Mouse (Mus musculus) erythroblast, embryonic 14.5 days (primary cell): Measurements from ENCODE around the gene Actrt2. TPM values are rescaled to one million over a fixed set of nuclear protein-coding genes. Genes with fewer than 3 reads are reported as not detected.

Source experiments
- H3K27me3 ChIP-seq: 2 replicates; pipeline ENCODE4 v1.6.1; 2012; ENCODE audit warnings: inconsistent platforms; ENCODE audit not compliant: control insufficient read depth
- H3K36me3 ChIP-seq: 2 replicates; pipeline ENCODE4 v1.6.1; 2012; ENCODE audit warnings: mild to moderate bottlenecking, inconsistent platforms; ENCODE audit not compliant: control insufficient read depth
- H3K4me1 ChIP-seq: 2 replicates; pipeline ENCODE4 v1.6.1; 2012; ENCODE audit warnings: inconsistent platforms; ENCODE audit not compliant: control insufficient read depth
- H3K4me3 ChIP-seq: replicated peaks from 2 replicates; pipeline ENCODE3; 2012; ENCODE audit warnings: moderate library complexity, mild to moderate bottlenecking, inconsistent platforms
- H3K9me3 ChIP-seq: 2 replicates; pipeline ENCODE4 v1.6.1; 2012; ENCODE audit warnings: low read length, inconsistent platforms, mixed read lengths; ENCODE audit not compliant: control insufficient read depth
- GATA1 ChIP-seq: IDR thresholded peaks from 2 replicates; pipeline ENCODE4 v1.6.1; 2012; ENCODE audit warnings: low read length, inconsistent platforms, mixed read lengths
- TAL1 ChIP-seq: IDR thresholded peaks from 3 replicates; pipeline ENCODE4 v1.6.1; 2012; ENCODE audit warnings: low read length, inconsistent platforms, mixed read lengths
- polyA plus RNA-seq: library from polyadenylated mRNA; stranded (reverse); fragments of >175 nt; gene quantifications from 2 replicates; pipeline ENCODE4 v1.2.3, GENCODE M21; 2012

The Actrt2 gene
- polyA plus RNA-seq = not detected in 2 replicates

DNA sequence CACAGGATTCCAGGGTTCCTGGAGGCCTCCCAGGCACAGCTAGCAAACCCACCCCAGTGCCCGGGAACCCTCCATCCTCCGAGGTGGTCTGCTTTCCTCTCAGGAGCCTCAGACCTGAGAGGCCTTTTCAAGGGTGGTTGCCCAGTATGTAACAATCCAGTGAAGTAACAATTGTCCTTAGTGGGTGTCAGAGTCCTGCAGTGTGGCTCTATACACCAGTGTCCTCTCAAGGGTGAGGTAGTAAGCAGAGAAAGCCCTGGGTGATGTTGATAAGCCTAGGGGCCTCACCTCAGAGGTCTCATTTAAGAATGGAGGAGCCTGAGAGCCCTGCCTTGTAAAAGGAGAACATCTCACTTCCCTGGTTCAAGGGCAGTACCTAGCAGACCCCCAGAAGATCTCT, at the start of gene Actrt2:
TSS of gene Actrt2 (minus strand) at position 101 of the 400 bp plus-strand sequence.
- Histone ChIP-seq H3K27me3 (no peaks in the 10 kb centered on the region), H3K4me3 (no peak within 1 kb of the TSS), H3K9me3 (no peaks in the 10 kb centered on the region), H3K36me3 (no peaks in the 10 kb centered on the region), H3K4me1 (no peaks in the 10 kb centered on the region)
- TF ChIP-seq GATA1 (no peak), TAL1 (no peak)

GRCm38 (mm10) chr4:154709391-154710107, 41.9 kb upstream of the Actrt2 start:
- Histone ChIP-seq H3K9me3 (no peaks in the 10 kb centered on the region), H3K27me3 (no peaks in the 10 kb centered on the region; the same call in 1 of the 2 replicates), H3K4me3 (no peak overlapping the region), H3K36me3 (no peaks in the 10 kb centered on the region), H3K4me1 (no peaks in the 10 kb centered on the region)
- TF ChIP-seq GATA1 (no peak), TAL1 (no peak)

DNA sequence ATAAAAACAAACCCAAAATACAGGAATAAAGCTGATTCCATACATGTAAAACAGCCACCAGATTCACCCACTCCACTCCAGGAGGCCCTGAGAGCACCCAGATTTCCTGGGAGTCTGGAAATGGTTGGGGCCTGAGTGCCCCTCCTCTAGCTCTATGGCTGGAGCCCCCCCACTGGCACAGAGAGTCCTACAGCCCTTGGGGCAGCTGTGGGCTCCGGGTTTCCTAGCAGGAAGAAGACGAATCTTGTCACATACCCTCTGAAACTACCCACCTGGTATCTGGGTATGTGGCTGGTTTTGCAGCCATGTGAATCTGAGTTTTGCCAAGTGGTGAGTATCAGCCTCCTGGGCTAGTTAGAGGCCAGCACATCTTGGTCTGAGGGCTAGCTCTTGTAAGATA, 41.1 kb upstream of the Actrt2 start:
- Histone ChIP-seq H3K36me3 (no peaks in the 10 kb centered on the region), H3K4me1 (no peaks in the 10 kb centered on the region), H3K9me3 (no peaks in the 10 kb centered on the region), H3K4me3 (no peak overlapping the region), H3K27me3 (no peaks in the 10 kb centered on the region; the same call in 1 of the 2 replicates)
- TF ChIP-seq GATA1 (no peak), TAL1 (no peak)

DNA sequence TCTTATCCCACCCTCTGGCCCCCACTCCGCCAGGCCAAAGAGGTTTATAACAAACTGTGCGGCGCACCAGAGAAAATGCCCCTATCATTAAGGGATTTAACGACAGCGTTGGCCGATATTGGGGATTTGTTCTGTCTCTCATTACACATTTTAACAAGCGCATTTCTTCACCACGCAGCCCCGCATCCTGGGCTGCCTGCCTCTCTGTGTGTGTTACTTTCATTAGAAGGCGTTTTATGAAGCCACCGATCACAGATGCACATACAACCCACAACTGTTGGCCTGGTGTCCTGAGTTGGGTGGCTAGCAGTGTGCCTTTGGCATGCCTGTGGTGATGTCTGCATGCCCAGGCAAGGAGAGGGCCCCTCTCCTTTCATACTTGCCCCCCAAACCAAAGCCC, 40.6 kb upstream of the Actrt2 start:
- H3K9me3 ChIP-seq = no peaks in the 10 kb centered on the region
- no peak overlapping the region for H3K4me3 ChIP-seq
- H3K36me3 ChIP-seq = no peaks in the 10 kb centered on the region
- no peaks in the 10 kb centered on the region; the same call in 1 of the 2 replicates for H3K27me3 ChIP-seq
- no peak for TF ChIP-seq TAL1
- TF ChIP-seq GATA1 = no peak
- H3K4me1 ChIP-seq = no peaks in the 10 kb centered on the region

DNA sequence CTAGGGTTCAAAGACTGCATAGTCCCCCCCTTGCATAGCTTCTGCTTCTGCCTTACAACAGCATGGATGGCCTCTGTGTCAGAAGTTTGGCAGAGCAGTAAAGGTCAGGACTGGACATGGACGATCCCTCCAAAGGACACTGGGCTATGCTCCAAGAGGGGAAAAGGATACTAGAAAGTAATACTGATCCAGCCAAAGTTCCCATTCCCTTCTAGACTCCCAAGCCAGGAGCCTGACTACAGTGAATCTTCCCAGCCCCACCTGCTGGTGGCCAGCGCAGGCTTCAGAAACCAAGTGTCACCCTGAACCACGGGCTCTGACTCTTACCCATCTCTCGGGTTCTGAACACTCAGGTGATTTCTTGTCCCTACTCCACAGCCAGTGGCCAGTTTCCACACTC, 39.9 kb upstream of the Actrt2 start:
- no peak for TF ChIP-seq TAL1
- TF ChIP-seq GATA1 = no peak
- no peaks in the 10 kb centered on the region for H3K36me3 ChIP-seq
- no peaks in the 10 kb centered on the region; the same call in 1 of the 2 replicates for H3K27me3 ChIP-seq
- H3K4me1 ChIP-seq = no peaks in the 10 kb centered on the region
- no peaks in the 10 kb centered on the region for H3K9me3 ChIP-seq
- no peak overlapping the region for H3K4me3 ChIP-seq

DNA sequence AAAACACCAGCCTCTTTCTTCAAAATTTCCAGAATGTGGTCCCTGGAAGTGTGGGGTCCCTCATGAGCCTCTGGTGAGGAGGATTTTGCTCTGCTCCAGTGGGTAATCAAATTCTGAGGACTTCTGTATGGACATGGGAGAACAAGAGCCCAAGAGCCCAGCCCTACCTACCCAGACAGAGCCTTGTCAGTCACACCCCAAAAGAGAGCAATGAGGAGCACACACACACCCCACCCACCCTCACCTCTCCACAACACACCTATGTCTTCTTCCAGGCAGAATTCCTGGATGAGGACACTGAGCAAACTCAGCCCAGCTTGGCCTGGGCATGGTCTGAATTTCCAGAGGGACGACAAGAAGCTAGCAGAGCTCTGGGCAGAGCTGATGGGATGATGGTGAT, 38.8 kb upstream of the Actrt2 start:
- H3K4me1 ChIP-seq = no peaks in the 10 kb centered on the region
- H3K4me3 ChIP-seq = no peak overlapping the region
- TF ChIP-seq GATA1 (no peak), TAL1 (no peak)
- H3K27me3 ChIP-seq = no peaks in the 10 kb centered on the region; the same call in 1 of the 2 replicates
- no peaks in the 10 kb centered on the region for H3K9me3 ChIP-seq
- no peaks in the 10 kb centered on the region for H3K36me3 ChIP-seq

- Histone ChIP-seq H3K9me3 (no peaks in the 10 kb centered on the region), H3K36me3 (no peaks in the 10 kb centered on the region), H3K27me3 (no peaks in the 10 kb centered on the region; the same call in 1 of the 2 replicates), H3K4me1 (no peaks in the 10 kb centered on the region), H3K4me3 (no peak overlapping the region)
- TF ChIP-seq GATA1 = no peak
- TF ChIP-seq TAL1 = no peak
Measured at GRCm38 (mm10) chr4:154705681-154706080, 38.0 kb upstream of the Actrt2 start.

- TF ChIP-seq TAL1 (no peak), GATA1 (no peak)
- Histone ChIP-seq H3K36me3 (no peaks in the 10 kb centered on the region), H3K4me3 (no peak overlapping the region), H3K9me3 (no peaks in the 10 kb centered on the region), H3K4me1 (no peaks in the 10 kb centered on the region), H3K27me3 (no peaks in the 10 kb centered on the region; the same call in 1 of the 2 replicates)
Measured at GRCm38 (mm10) chr4:154705056-154705455, 37.4 kb upstream of the Actrt2 start.

DNA sequence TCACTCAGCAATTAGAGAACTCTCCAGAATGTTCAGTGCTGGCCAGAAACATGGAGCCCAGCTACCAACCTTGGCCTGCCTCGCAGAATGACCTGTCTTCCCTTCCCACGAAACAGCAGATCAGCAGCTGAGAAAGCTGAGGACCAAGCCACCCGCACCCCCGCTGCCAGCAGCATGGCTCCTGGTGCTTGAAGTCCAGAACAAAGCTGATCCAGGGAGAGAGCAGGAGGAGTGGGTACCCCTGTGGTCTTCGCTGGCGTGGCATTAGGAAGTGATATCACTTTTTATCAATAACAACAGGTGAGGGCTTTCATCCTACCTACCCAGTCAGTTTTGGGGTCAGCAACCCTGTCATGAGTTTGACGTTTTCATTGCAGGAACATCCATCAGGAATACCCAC, 36.9 kb upstream of the Actrt2 start:
- H3K4me3 ChIP-seq = no peak overlapping the region
- H3K4me1 ChIP-seq = no peaks in the 10 kb centered on the region
- no peaks in the 10 kb centered on the region for H3K36me3 ChIP-seq
- H3K27me3 ChIP-seq = no peaks in the 10 kb centered on the region; the same call in 1 of the 2 replicates
- TF ChIP-seq TAL1 = no peak
- no peak for TF ChIP-seq GATA1
- H3K9me3 ChIP-seq = no peaks in the 10 kb centered on the region

DNA sequence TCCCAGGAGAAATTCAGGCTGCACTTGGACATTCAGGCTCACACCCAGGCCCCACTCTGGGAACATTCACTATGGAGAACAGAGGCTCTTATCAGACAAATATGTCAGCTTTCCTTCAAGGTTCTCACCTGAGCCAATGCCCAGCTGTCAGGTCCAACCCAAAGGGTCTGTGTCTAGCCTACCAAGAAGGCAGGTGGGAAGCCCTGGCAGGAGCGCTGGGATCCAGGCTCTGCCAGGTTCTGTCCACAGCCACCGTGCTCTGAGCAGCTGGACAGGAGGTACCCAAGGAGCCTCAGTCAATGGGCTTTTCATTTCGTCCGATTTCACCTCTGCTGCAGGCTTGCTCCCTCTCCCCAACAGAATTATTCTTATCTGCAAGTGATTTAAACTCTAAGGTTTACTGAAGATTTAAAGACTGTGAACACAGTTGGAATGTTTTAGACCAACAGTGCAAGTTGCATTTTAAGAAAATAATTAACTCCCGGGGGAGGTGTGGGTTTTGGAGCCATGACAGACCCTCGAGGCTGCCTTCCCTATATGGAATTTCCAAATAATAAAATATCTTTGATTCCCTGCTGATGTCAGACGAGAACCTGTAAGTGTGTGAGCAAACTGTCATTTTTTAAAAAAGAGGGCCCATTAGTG, 35.9 kb upstream of the Actrt2 start:
- Histone ChIP-seq H3K4me1 (no peaks in the 10 kb centered on the region), H3K4me3 (no peak overlapping the region), H3K27me3 (no peaks in the 10 kb centered on the region), H3K36me3 (no peaks in the 10 kb centered on the region), H3K9me3 (no peaks in the 10 kb centered on the region)
- TF ChIP-seq GATA1 (no peak), TAL1 (no peak)
